Mouse (Mus musculus): ENCODE results near the gene Dmbt1. TPM values are rescaled to one million over a fixed set of nuclear protein-coding genes. Genes with fewer than 3 reads are reported as not detected.
"Not testable (repeated sequence)": the region's sequence is repeated elsewhere in the genome, so short reads cannot be mapped to it uniquely, and the experiment has no call there.

The Dmbt1 gene
- polyA plus RNA-seq, 1 experiment from 2014 or later: not detected

DNA sequence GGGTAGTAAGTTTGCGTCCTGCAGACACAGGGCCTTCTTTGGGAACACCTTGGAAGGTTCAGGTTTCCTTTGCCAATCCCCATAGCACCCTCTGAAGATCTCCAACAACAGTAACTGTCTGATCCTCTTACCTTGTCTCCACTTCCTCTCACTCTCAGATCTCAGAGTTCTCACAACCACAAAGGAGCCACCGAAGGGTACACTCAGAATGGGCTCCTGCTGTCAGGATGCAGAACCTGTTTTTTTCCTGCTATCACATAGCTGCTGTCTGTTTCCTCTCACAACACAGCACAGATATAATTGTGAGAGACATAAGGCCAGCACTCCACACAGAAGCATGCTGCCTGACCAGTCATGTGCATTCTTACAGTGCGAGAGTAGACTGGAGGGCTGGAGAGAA lies 4.5 kb downstream of the Dmbt1 start:
- Histone ChIP-seq H3K27ac (ENCODE audit: low read depth, low read length) (no peak overlapping the region), H3K27me3 (ENCODE audit: control insufficient read depth, insufficient read depth, low read length) (0 out of 2 replicates have a peak, but pooled peaks cover 3% of the 10 kb centered on the region), H3K36me3 (ENCODE audit: control insufficient read depth, insufficient read depth, low read length) (no peaks in the 10 kb centered on the region), H3K9ac (ENCODE audit: low read depth, low read length) (no peak overlapping the region), H3K4me3 (ENCODE audit: low read depth, low read length) (no peak overlapping the region), H3K9me3 (replicated peaks; ENCODE audit: control insufficient read depth, low read length) (no peaks in the 10 kb centered on the region), H3K4me1 (ENCODE audit: control insufficient read depth, insufficient read depth, low read length) (peaks cover 11% of the 10 kb centered on the region), H3K4me2 (no peak overlapping the region)
- no peak for ATAC-seq (replicated peaks; ENCODE audit: insufficient number of reproducible peaks, low FRiP score, low TSS enrichment)
- 49% methylated on average over 3 of the region's 3 CpGs for WGBS (ENCODE audit: insufficient replicate concordance)

- H3K4me3 ChIP-seq (ENCODE audit: low read depth, low read length): no peak overlapping the region
- 0 out of 2 replicates have a peak, but pooled peaks cover 3% of the 10 kb centered on the region for H3K27me3 ChIP-seq (ENCODE audit: control insufficient read depth, insufficient read depth, low read length)
- H3K36me3 ChIP-seq (ENCODE audit: control insufficient read depth, insufficient read depth, low read length): no peaks in the 10 kb centered on the region
- no peak overlapping the region for H3K4me2 ChIP-seq
- H3K4me1 ChIP-seq (ENCODE audit: control insufficient read depth, insufficient read depth, low read length): peaks cover 11% of the 10 kb centered on the region
- H3K27ac ChIP-seq (ENCODE audit: low read depth, low read length): no peak overlapping the region
- no peak for ATAC-seq (replicated peaks; ENCODE audit: insufficient number of reproducible peaks, low FRiP score, low TSS enrichment)
- H3K9me3 ChIP-seq (replicated peaks; ENCODE audit: control insufficient read depth, low read length): no peaks in the 10 kb centered on the region
- 31% methylated on average over 2 of the region's 2 CpGs for WGBS (ENCODE audit: insufficient replicate concordance)
- no peak overlapping the region for H3K9ac ChIP-seq (ENCODE audit: low read depth, low read length)
These were observed 5.2 kb downstream of the Dmbt1 start for GRCm38 (mm10) chr7:131037083-131037482.

GRCm38 (mm10) chr7:131040760-131041159 lies 8.9 kb downstream of the Dmbt1 start:
- not testable (repeated sequence) for H3K27me3 ChIP-seq (ENCODE audit: control insufficient read depth, insufficient read depth, low read length); H3K9ac ChIP-seq (ENCODE audit: low read depth, low read length); H3K36me3 ChIP-seq (ENCODE audit: control insufficient read depth, insufficient read depth, low read length); H3K9me3 ChIP-seq (replicated peaks; ENCODE audit: control insufficient read depth, low read length); ATAC-seq (replicated peaks; ENCODE audit: insufficient number of reproducible peaks, low FRiP score, low TSS enrichment); H3K4me3 ChIP-seq (ENCODE audit: low read depth, low read length); H3K27ac ChIP-seq (ENCODE audit: low read depth, low read length); H3K4me2 ChIP-seq
- peaks cover 11% of the 10 kb centered on the region for H3K4me1 ChIP-seq (ENCODE audit: control insufficient read depth, insufficient read depth, low read length)
- WGBS (ENCODE audit: insufficient replicate concordance): 76% methylated on average over 6 of the region's 8 CpGs

- H3K9ac ChIP-seq (ENCODE audit: low read depth, low read length): no peak overlapping the region
- 40% methylated on average over 1 of the region's 1 CpGs for WGBS (ENCODE audit: insufficient replicate concordance)
- ATAC-seq (replicated peaks; ENCODE audit: insufficient number of reproducible peaks, low FRiP score, low TSS enrichment): no peak
These were observed 10.8 kb downstream of the Dmbt1 start for GRCm38 (mm10) chr7:131042657-131043056.

DNA sequence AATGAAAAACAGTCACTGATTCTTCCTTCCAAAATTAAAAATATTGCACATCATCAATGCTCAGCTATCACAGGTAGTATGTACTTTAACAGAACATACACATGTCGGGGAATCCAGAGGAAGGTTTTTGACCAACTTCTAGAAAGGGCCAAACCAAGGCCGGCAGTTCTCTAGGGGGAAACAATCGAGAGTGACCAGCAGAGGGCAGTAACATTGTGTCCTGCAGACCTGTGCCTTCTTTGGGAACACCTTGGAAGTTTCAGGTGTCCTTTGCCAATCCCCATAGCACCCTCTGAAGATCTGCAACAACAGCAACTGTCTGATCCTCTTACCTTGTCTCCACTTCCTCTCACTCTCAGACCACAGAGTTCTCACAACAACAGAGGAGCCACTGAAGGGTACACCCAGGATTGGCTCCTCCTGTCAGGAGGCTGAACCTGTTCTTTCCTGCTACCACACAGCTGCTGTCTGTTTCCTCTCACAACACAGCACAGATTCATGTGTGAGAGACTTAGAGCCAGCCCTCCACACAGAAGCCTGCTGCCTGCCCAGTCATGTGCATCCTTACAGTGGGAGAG lies 13.5 kb downstream of the Dmbt1 start:
- H3K27me3 ChIP-seq (ENCODE audit: control insufficient read depth, insufficient read depth, low read length); H3K27ac ChIP-seq (ENCODE audit: low read depth, low read length); H3K9ac ChIP-seq (ENCODE audit: low read depth, low read length); H3K9me3 ChIP-seq (replicated peaks; ENCODE audit: control insufficient read depth, low read length); H3K4me1 ChIP-seq (ENCODE audit: control insufficient read depth, insufficient read depth, low read length); H3K4me3 ChIP-seq (ENCODE audit: low read depth, low read length); H3K36me3 ChIP-seq (ENCODE audit: control insufficient read depth, insufficient read depth, low read length); H3K4me2 ChIP-seq; ATAC-seq (replicated peaks; ENCODE audit: insufficient number of reproducible peaks, low FRiP score, low TSS enrichment): not testable (repeated sequence)
- WGBS (ENCODE audit: insufficient replicate concordance): 28% methylated on average over 3 of the region's 3 CpGs

More at GRCm38 (mm10) chr7:131042657-131043056, 10.8 kb downstream of the Dmbt1 start:
- Histone ChIP-seq H3K4me3 (ENCODE audit: low read depth, low read length) (no peak overlapping the region), H3K36me3 (ENCODE audit: control insufficient read depth, insufficient read depth, low read length) (no peaks in the 10 kb centered on the region), H3K9me3 (replicated peaks; ENCODE audit: control insufficient read depth, low read length) (no peaks in the 10 kb centered on the region), H3K4me2 (no peak overlapping the region), H3K27me3 (ENCODE audit: control insufficient read depth, insufficient read depth, low read length) (no peaks in the 10 kb centered on the region), H3K4me1 (ENCODE audit: control insufficient read depth, insufficient read depth, low read length) (peaks cover 5% of the 10 kb centered on the region), H3K27ac (ENCODE audit: low read depth, low read length) (no peak overlapping the region)

DNA sequence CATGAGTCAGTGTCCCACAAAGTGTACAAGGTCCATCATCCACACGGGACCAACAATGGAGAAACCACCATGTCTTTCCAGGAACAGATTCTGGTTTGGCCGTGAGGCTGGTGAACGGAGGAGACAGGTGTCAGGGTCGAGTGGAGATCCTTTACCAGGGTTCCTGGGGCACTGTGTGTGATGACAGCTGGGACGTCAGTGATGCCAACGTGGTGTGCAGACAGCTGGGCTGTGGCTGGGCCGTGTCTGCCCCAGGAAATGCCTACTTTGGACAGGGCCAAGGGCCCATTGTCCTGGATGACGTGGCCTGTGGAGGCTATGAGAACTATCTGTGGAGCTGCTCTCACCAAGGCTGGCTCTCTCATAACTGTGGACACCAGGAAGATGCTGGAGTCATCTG lies 18.0 kb downstream of the Dmbt1 start:
- not testable (repeated sequence) for ATAC-seq (replicated peaks; ENCODE audit: insufficient number of reproducible peaks, low FRiP score, low TSS enrichment); H3K36me3 ChIP-seq (ENCODE audit: control insufficient read depth, insufficient read depth, low read length); H3K27ac ChIP-seq (ENCODE audit: low read depth, low read length); H3K27me3 ChIP-seq (ENCODE audit: control insufficient read depth, insufficient read depth, low read length); H3K9ac ChIP-seq (ENCODE audit: low read depth, low read length); H3K4me2 ChIP-seq; H3K4me1 ChIP-seq (ENCODE audit: control insufficient read depth, insufficient read depth, low read length); H3K9me3 ChIP-seq (replicated peaks; ENCODE audit: control insufficient read depth, low read length); H3K4me3 ChIP-seq (ENCODE audit: low read depth, low read length)
- 75% methylated on average over 8 of the region's 8 CpGs for WGBS (ENCODE audit: insufficient replicate concordance)

- Histone ChIP-seq H3K27ac (ENCODE audit: low read depth, low read length) (no peak overlapping the region), H3K36me3 (ENCODE audit: control insufficient read depth, insufficient read depth, low read length) (no peaks in the 10 kb centered on the region), H3K9me3 (replicated peaks; ENCODE audit: control insufficient read depth, low read length) (no peaks in the 10 kb centered on the region), H3K27me3 (ENCODE audit: control insufficient read depth, insufficient read depth, low read length) (no peaks in the 10 kb centered on the region; the same call in 1 of the 2 replicates), H3K4me3 (ENCODE audit: low read depth, low read length) (no peak overlapping the region), H3K9ac (ENCODE audit: low read depth, low read length) (no peak overlapping the region), H3K4me2 (no peak overlapping the region), H3K4me1 (ENCODE audit: control insufficient read depth, insufficient read depth, low read length) (no peaks in the 10 kb centered on the region)
- no peak for ATAC-seq (replicated peaks; ENCODE audit: insufficient number of reproducible peaks, low FRiP score, low TSS enrichment)
These were observed 23.0 kb downstream of the Dmbt1 start for GRCm38 (mm10) chr7:131054808-131055370.

DNA sequence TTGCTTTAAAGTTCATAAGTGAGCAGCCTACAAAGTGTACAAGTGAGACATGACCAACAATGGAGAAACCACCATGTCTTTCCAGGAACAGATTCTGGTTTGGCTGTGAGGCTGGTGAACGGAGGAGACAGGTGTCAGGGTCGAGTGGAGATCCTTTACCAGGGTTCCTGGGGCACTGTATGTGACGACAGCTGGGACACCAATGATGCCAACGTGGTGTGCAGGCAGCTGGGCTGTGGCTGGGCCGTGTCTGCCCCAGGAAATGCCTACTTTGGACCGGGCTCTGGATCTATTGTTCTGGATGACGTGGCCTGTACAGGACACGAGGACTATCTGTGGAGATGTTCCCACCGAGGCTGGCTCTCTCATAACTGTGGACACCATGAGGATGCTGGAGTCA lies 26.1 kb downstream of the Dmbt1 start:
- not testable (repeated sequence) for H3K27ac ChIP-seq (ENCODE audit: low read depth, low read length); H3K36me3 ChIP-seq (ENCODE audit: control insufficient read depth, insufficient read depth, low read length); H3K4me2 ChIP-seq; H3K4me3 ChIP-seq (ENCODE audit: low read depth, low read length); H3K27me3 ChIP-seq (ENCODE audit: control insufficient read depth, insufficient read depth, low read length); H3K4me1 ChIP-seq (ENCODE audit: control insufficient read depth, insufficient read depth, low read length); H3K9ac ChIP-seq (ENCODE audit: low read depth, low read length); ATAC-seq (replicated peaks; ENCODE audit: insufficient number of reproducible peaks, low FRiP score, low TSS enrichment); H3K9me3 ChIP-seq (replicated peaks; ENCODE audit: control insufficient read depth, low read length)
- 84% methylated on average over 9 of the region's 9 CpGs for WGBS (ENCODE audit: insufficient replicate concordance)

GRCm38 (mm10) chr7:131059808-131060207 lies 28.0 kb downstream of the Dmbt1 start:
- not testable (repeated sequence) for H3K9ac ChIP-seq (ENCODE audit: low read depth, low read length); H3K36me3 ChIP-seq (ENCODE audit: control insufficient read depth, insufficient read depth, low read length)

More at GRCm38 (mm10) chr7:131059808-131060207, 28.0 kb downstream of the Dmbt1 start:
- not testable (repeated sequence) for H3K4me1 ChIP-seq (ENCODE audit: control insufficient read depth, insufficient read depth, low read length); ATAC-seq (replicated peaks; ENCODE audit: insufficient number of reproducible peaks, low FRiP score, low TSS enrichment); H3K4me3 ChIP-seq (ENCODE audit: low read depth, low read length); H3K9me3 ChIP-seq (replicated peaks; ENCODE audit: control insufficient read depth, low read length); H3K4me2 ChIP-seq; H3K27ac ChIP-seq (ENCODE audit: low read depth, low read length); H3K27me3 ChIP-seq (ENCODE audit: control insufficient read depth, insufficient read depth, low read length)
- WGBS (ENCODE audit: insufficient replicate concordance): 57% methylated on average over 2 of the region's 2 CpGs

Data from heart, embryonic 11.5 days (tissue).